Mouse (Mus musculus) megakaryocyte, embryonic 14.5 days (primary cell): ENCODE data around the gene Vps37b.

Experiments used
- FLI1 ChIP-seq: IDR thresholded peaks from 2 replicates; pipeline ENCODE4 v1.6.1; 2012; ENCODE audit warnings: low read length, inconsistent platforms, mixed read lengths
- GATA1 ChIP-seq: IDR thresholded peaks from 3 replicates; pipeline ENCODE4 v1.6.1; 2012; ENCODE audit warnings: mixed read lengths, low read length, inconsistent platforms, borderline replicate concordance

DNA sequence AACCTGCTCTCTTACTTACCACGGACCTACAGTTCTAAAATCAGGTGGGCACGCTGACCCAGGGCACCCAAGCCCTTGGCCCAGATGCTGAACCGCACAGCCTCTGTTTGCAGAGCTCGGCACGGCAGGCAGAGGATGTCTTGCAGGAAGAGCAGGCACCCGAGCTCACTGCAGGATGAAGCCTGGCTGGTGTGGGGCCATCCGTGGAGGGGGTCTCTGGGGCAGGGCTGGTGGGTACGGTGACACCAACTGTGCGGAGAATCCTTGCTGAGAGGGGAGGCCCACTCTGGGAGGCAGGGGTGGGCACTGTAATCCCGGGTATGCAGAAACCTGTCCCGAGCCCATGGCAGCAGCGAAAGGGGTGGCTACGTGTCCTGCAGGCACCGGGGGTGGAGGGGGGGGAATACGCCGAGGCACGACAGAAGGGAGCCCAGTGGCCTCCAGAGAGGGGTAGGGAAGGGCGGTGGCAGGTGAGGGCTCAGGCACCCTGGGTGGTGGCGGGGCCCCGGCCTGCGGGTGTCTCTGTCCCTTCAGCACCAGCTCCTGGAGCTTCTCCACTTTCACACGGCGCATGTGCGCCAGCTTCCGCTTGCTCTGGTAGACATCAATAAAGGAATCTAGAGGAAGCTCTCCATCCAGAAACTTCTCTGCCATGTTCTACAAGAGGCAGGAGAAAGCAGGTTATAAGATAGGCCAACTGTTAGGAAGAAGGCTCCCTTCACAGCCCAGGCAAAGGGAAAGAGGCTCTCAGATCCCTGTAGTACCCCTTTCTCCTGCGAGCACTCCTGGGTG, 25.8 kb downstream of the Vps37b start:
- TF ChIP-seq FLI1 (no peak), GATA1 (no peak)
